Mouse (Mus musculus) intestine, embryonic 15.5 days (tissue): Measurements from ENCODE around the gene Fam89b. TPM values are rescaled to one million over a fixed set of nuclear protein-coding genes. Genes with fewer than 3 reads are reported as not detected.

ENCODE experiments used
- ATAC-seq: fragments of 200-750 bp; cut with Nextera tagmentation; 2 replicates; pipeline ENCODE4 v1.8.0; 2017; ENCODE audit warnings: moderate TSS enrichment, moderate library complexity
- H3K27ac ChIP-seq: fragments of 300-500 bp; sonication (generic); 2 replicates; pipeline ENCODE4 v1.5.1; 2015; ENCODE audit warnings: mild to moderate bottlenecking, inconsistent platforms
- H3K27me3 ChIP-seq: fragments of 300-500 bp; sonication (generic); replicated peaks from 2 replicates; pipeline ENCODE4 v1.6.1; 2015; ENCODE audit warnings: inconsistent platforms
- H3K36me3 ChIP-seq: fragments of 300-500 bp; sonication (generic); 2 replicates; pipeline ENCODE4 v1.6.1; 2015; ENCODE audit warnings: inconsistent platforms
- H3K4me1 ChIP-seq: fragments of 300-500 bp; sonication (generic); replicated peaks from 2 replicates; pipeline ENCODE4 v1.6.1; 2015; ENCODE audit warnings: inconsistent platforms
- H3K4me2 ChIP-seq: fragments of 300-500 bp; sonication (generic); replicated peaks from 2 replicates; pipeline ENCODE4 v1.6.1; 2015; ENCODE audit warnings: mild to moderate bottlenecking, inconsistent platforms
- H3K4me3 ChIP-seq: fragments of 300-500 bp; sonication (generic); replicated peaks from 2 replicates; pipeline ENCODE4 v1.5.1; 2015; ENCODE audit warnings: inconsistent platforms
- H3K9ac ChIP-seq: fragments of 300-500 bp; sonication (generic); 2 replicates; pipeline ENCODE4 v1.6.1; 2015; ENCODE audit warnings: inconsistent platforms
- H3K9me3 ChIP-seq: fragments of 300-500 bp; sonication (generic); 2 replicates; pipeline ENCODE4 v1.6.1; 2016; ENCODE audit warnings: inconsistent platforms
- WGBS: fragments of 180-500 bp; shearing (Covaris S2); methylation state at CpG from one replicate; pipeline ENCODE4 v1.1.7; 2015; 5-methylcytosine and 5-hydroxymethylcytosine counted together
- polyA plus RNA-seq: library from polyadenylated mRNA; unstranded; fragments of >200 nt; fragmentation: Nextera tagmentation; extraction: Ambion mirVana; gene quantifications from 2 replicates; pipeline ENCODE4 v1.2.1, GENCODE M21; 2015

The Fam89b gene
- polyA plus RNA-seq, 1 experiment from 2014 or later = 68.7 TPM

GRCm38 (mm10) chr19:5730314-5731186 is 1.1 kb upstream of the Fam89b start:
- no peak for ATAC-seq
- H3K4me3 ChIP-seq = peak overlapping the region; percentile 84
- no peaks in the 10 kb centered on the region for H3K36me3 ChIP-seq
- no peaks in the 10 kb centered on the region for H3K9me3 ChIP-seq
- H3K4me1 ChIP-seq = peaks cover 45% of the 10 kb centered on the region
- WGBS = 73% methylated on average over 29 of the region's 29 CpGs
- no peaks in the 10 kb centered on the region for H3K27me3 ChIP-seq
- peak overlapping the region; percentile 73 for H3K9ac ChIP-seq
- H3K27ac ChIP-seq = no peak overlapping the region
- peak overlapping the region; percentile 90 for H3K4me2 ChIP-seq

- H3K27ac ChIP-seq = peak overlapping the region; percentile 89
- H3K9me3 ChIP-seq = no peaks in the 10 kb centered on the region
- H3K4me3 ChIP-seq = peak overlapping the region; percentile 84
- peak; percentile 31 for ATAC-seq
- peak overlapping the region; percentile 90 for H3K4me2 ChIP-seq
- no peaks in the 10 kb centered on the region for H3K27me3 ChIP-seq
- peaks cover 5% of the 10 kb centered on the region; the same call in 1 of the 2 replicates for H3K36me3 ChIP-seq
- H3K4me1 ChIP-seq = peaks cover 62% of the 10 kb centered on the region
- 7% methylated on average over 37 of the region's 37 CpGs for WGBS
- H3K9ac ChIP-seq = peak overlapping the region; percentile 94
Observed at GRCm38 (mm10) chr19:5728631-5729443, 616 bp downstream of the Fam89b start.

- 2% methylated on average over 14 of the region's 14 CpGs for WGBS
- Histone ChIP-seq H3K27ac (peak overlapping the region; percentile 59), H3K4me3 (peak overlapping the region; percentile 84), H3K4me2 (peak overlapping the region; percentile 90), H3K27me3 (no peaks in the 10 kb centered on the region), H3K4me1 (peaks cover 69% of the 10 kb centered on the region), H3K9me3 (no peaks in the 10 kb centered on the region), H3K36me3 (peaks cover 9% of the 10 kb centered on the region; the same call in 1 of the 2 replicates), H3K9ac (peak overlapping the region; percentile 94)
- no peak for ATAC-seq
Observed at GRCm38 (mm10) chr19:5727701-5728100, 1.8 kb downstream of the Fam89b start.

GRCm38 (mm10) chr19:5726961-5727578 is 2.4 kb downstream of the Fam89b start:
- no peak for ATAC-seq
- Histone ChIP-seq H3K36me3 (peaks cover 11% of the 10 kb centered on the region; the same call in 1 of the 2 replicates), H3K4me1 (peaks cover 69% of the 10 kb centered on the region), H3K4me2 (peak overlapping the region; percentile 90), H3K4me3 (peak overlapping the region; percentile 84), H3K9me3 (no peaks in the 10 kb centered on the region), H3K9ac (peak overlapping the region; percentile 36; the same call in 1 of the 2 replicates), H3K27me3 (no peaks in the 10 kb centered on the region), H3K27ac (peak overlapping the region; percentile 59)
- WGBS = 63% methylated on average over 15 of the region's 15 CpGs

- peak; percentile 50 for ATAC-seq
- H3K4me1 ChIP-seq = peaks cover 67% of the 10 kb centered on the region
- WGBS = 9% methylated on average over 47 of the region's 49 CpGs
Observed at GRCm38 (mm10) chr19:5725767-5726515, 3.5 kb downstream of the Fam89b start, which contains the start of gene Ehbp1l1. Gene Ehbp1l1, minus strand, starts transcription at chr19:5726317.

GRCm38 (mm10) chr19:5725029-5725707 is 4.3 kb downstream of the Fam89b start:
- Histone ChIP-seq H3K36me3 (peaks cover 25% of the 10 kb centered on the region), H3K4me2 (peak overlapping the region; percentile 90), H3K27me3 (no peaks in the 10 kb centered on the region), H3K27ac (peak overlapping the region; percentile 81), H3K4me3 (peak overlapping the region; percentile 53), H3K9me3 (no peaks in the 10 kb centered on the region), H3K9ac (peak overlapping the region; percentile 75), H3K4me1 (peaks cover 59% of the 10 kb centered on the region)
- whole genome bisulfite sequencing = 54% methylated on average over 12 of the region's 12 CpGs
- ATAC-seq = peak; percentile 8; the same call in 1 of the 2 replicates

More at GRCm38 (mm10) chr19:5725767-5726515, 3.5 kb downstream of the Fam89b start, which contains the start of gene Ehbp1l1:
- Histone ChIP-seq H3K27ac (peak within 1 kb of the TSS; percentile 81), H3K9me3 (no peaks in the 10 kb centered on the region), H3K27me3 (no peaks in the 10 kb centered on the region), H3K4me3 (peak within 1 kb of the TSS; percentile 53), H3K4me2 (peak within 1 kb of the TSS; percentile 90), H3K9ac (peak within 1 kb of the TSS; percentile 75), H3K36me3 (peaks cover 17% of the 10 kb centered on the region)

GRCm38 (mm10) chr19:5724549-5724941 is 4.9 kb downstream of the Fam89b start:
- WGBS = 45% methylated on average over 7 of the region's 7 CpGs
- H3K36me3 ChIP-seq = peaks cover 31% of the 10 kb centered on the region
- H3K27ac ChIP-seq = peak overlapping the region; percentile 81
- peak; percentile 34 for ATAC-seq
- peak overlapping the region; percentile 90 for H3K4me2 ChIP-seq
- H3K4me1 ChIP-seq = peaks cover 53% of the 10 kb centered on the region
- H3K9me3 ChIP-seq = no peaks in the 10 kb centered on the region
- H3K27me3 ChIP-seq = no peaks in the 10 kb centered on the region
- H3K4me3 ChIP-seq = peak overlapping the region; percentile 53
- peak overlapping the region; percentile 75 for H3K9ac ChIP-seq

GRCm38 (mm10) chr19:5723934-5724548 is 5.4 kb downstream of the Fam89b start:
- H3K9ac ChIP-seq = peak overlapping the region; percentile 75
- peaks cover 52% of the 10 kb centered on the region for H3K4me1 ChIP-seq
- ATAC-seq = no peak
- peak overlapping the region; percentile 90 for H3K4me2 ChIP-seq
- H3K27me3 ChIP-seq = no peaks in the 10 kb centered on the region
- H3K36me3 ChIP-seq = peaks cover 31% of the 10 kb centered on the region
- H3K27ac ChIP-seq = peak overlapping the region; percentile 81
- no peaks in the 10 kb centered on the region for H3K9me3 ChIP-seq
- peak overlapping the region; percentile 53 for H3K4me3 ChIP-seq
- WGBS = 59% methylated on average over 4 of the region's 4 CpGs

GRCm38 (mm10) chr19:5722848-5723425 is 6.5 kb downstream of the Fam89b start:
- Histone ChIP-seq H3K4me3 (no peak overlapping the region), H3K9me3 (no peaks in the 10 kb centered on the region), H3K9ac (no peak overlapping the region; the same call in 1 of the 2 replicates), H3K27ac (no peak overlapping the region), H3K36me3 (peaks cover 34% of the 10 kb centered on the region), H3K27me3 (no peaks in the 10 kb centered on the region), H3K4me2 (peak overlapping the region; percentile 22; the same call in 1 of the 2 replicates), H3K4me1 (peaks cover 43% of the 10 kb centered on the region)
- WGBS = 83% methylated on average over 7 of the region's 7 CpGs
- ATAC-seq = no peak

- peaks cover 35% of the 10 kb centered on the region for H3K4me1 ChIP-seq
- H3K27me3 ChIP-seq = no peaks in the 10 kb centered on the region
- no peaks in the 10 kb centered on the region for H3K9me3 ChIP-seq
- no peak overlapping the region for H3K9ac ChIP-seq
- H3K27ac ChIP-seq = no peak overlapping the region
- no peak for ATAC-seq
- H3K36me3 ChIP-seq = peaks cover 34% of the 10 kb centered on the region
- no peak overlapping the region for H3K4me3 ChIP-seq
- H3K4me2 ChIP-seq = no peak overlapping the region
- WGBS = 93% methylated on average over 6 of the region's 6 CpGs
Observed at GRCm38 (mm10) chr19:5721233-5721632, 8.2 kb downstream of the Fam89b start.
